Mouse (Mus musculus) fibroblast of lung, adult 2 months (primary cell): ENCODE results near the gene Tmem63c.

Experiments used
- DNase-seq: peaks from one replicate; pipeline ENCODE4 v3.0.0-alpha.2; 2011; ENCODE audit warnings: low read depth

Gene Tmem63c

GRCm38 (mm10) chr12:87021040-87021439, at the start of gene Tmem63c:
TSS of gene Tmem63c (plus strand) at chr12:87021340.
- no peak for DNase-seq

GRCm38 (mm10) chr12:86973216-86973615, 47.9 kb upstream of the Tmem63c start:
- peak; percentile 14 for DNase-seq

- no peak for DNase-seq
Observed at GRCm38 (mm10) chr12:86973706-86974105, 47.4 kb upstream of the Tmem63c start.

GRCm38 (mm10) chr12:86974387-86975288, 46.5 kb upstream of the Tmem63c start:
- no peak for DNase-seq

GRCm38 (mm10) chr12:86975761-86976160, 45.4 kb upstream of the Tmem63c start:
- DNase-seq = no peak

GRCm38 (mm10) chr12:86976511-86977168, 44.5 kb upstream of the Tmem63c start:
- DNase-seq = no peak

- no peak for DNase-seq
Observed at GRCm38 (mm10) chr12:86977833-86978232, 43.3 kb upstream of the Tmem63c start.

- no peak for DNase-seq
Observed at GRCm38 (mm10) chr12:86981180-86981579, 40.0 kb upstream of the Tmem63c start.

GRCm38 (mm10) chr12:86983470-86984193, 37.5 kb upstream of the Tmem63c start:
- DNase-seq = no peak

GRCm38 (mm10) chr12:86984194-86984555, 37.0 kb upstream of the Tmem63c start:
- no peak for DNase-seq

- no peak for DNase-seq
Observed at GRCm38 (mm10) chr12:86986562-86986961, 34.6 kb upstream of the Tmem63c start.

GRCm38 (mm10) chr12:86988227-86988626, 32.9 kb upstream of the Tmem63c start:
- DNase-seq = no peak

- no peak for DNase-seq
Observed at GRCm38 (mm10) chr12:86989378-86989777, 31.8 kb upstream of the Tmem63c start.

GRCm38 (mm10) chr12:86989890-86990754, 31.0 kb upstream of the Tmem63c start, which contains the start of gene Zdhhc22:
TSS of gene Zdhhc22 (minus strand) at chr12:86990430.
- DNase-seq = no peak

GRCm38 (mm10) chr12:86990755-86991110, 30.4 kb upstream of the Tmem63c start:
- no peak for DNase-seq

- no peak for DNase-seq
Observed at GRCm38 (mm10) chr12:86994166-86994565, 27.0 kb upstream of the Tmem63c start.

GRCm38 (mm10) chr12:86994776-86995175, 26.4 kb upstream of the Tmem63c start:
- no peak for DNase-seq

GRCm38 (mm10) chr12:86995931-86996330, 25.2 kb upstream of the Tmem63c start:
- no peak for DNase-seq

GRCm38 (mm10) chr12:86998699-86999098, 22.4 kb upstream of the Tmem63c start:
- no peak for DNase-seq

GRCm38 (mm10) chr12:86999283-86999820, 21.8 kb upstream of the Tmem63c start:
- no peak for DNase-seq

GRCm38 (mm10) chr12:87000151-87000839, 20.8 kb upstream of the Tmem63c start:
- no peak for DNase-seq
